Mouse (Mus musculus) hindbrain, embryonic 13.5 days (tissue): Measurements from ENCODE around the gene Ddb1. TPM values are rescaled to one million over a fixed set of nuclear protein-coding genes. Genes with fewer than 3 reads are reported as not detected.
A peak's percentile ranks its signal among the peaks of the same experiment; 100 is the strongest.

Experiments used
- ATAC-seq: fragments of 200-750 bp; cut with Nextera tagmentation; 2 replicates; pipeline ENCODE4 v1.8.0; 2017; ENCODE audit warnings: moderate TSS enrichment; ENCODE audit not compliant: low FRiP score
- H3K27ac ChIP-seq: fragments of 300-500 bp; sonication (generic); 2 replicates; pipeline ENCODE4 v1.5.1; 2015; ENCODE audit warnings: inconsistent platforms, mild to moderate bottlenecking, moderate library complexity
- H3K27me3 ChIP-seq: fragments of 300-500 bp; sonication (generic); 2 replicates; pipeline ENCODE4 v1.6.1; 2015; ENCODE audit warnings: mild to moderate bottlenecking, inconsistent platforms
- H3K36me3 ChIP-seq: fragments of 300-500 bp; sonication (generic); 2 replicates; pipeline ENCODE4 v1.6.1; 2015; ENCODE audit warnings: mild to moderate bottlenecking, inconsistent platforms
- H3K4me1 ChIP-seq: fragments of 300-500 bp; sonication (generic); replicated peaks from 2 replicates; pipeline ENCODE4 v1.6.1; 2015; ENCODE audit warnings: inconsistent platforms
- H3K4me2 ChIP-seq: fragments of 300-500 bp; sonication (generic); 2 replicates; pipeline ENCODE4 v1.6.1; 2015; ENCODE audit warnings: inconsistent platforms, mild to moderate bottlenecking, moderate library complexity
- H3K4me3 ChIP-seq: fragments of 300-500 bp; sonication (generic); 2 replicates; pipeline ENCODE4 v1.5.1; 2015; ENCODE audit warnings: mild to moderate bottlenecking, inconsistent platforms
- H3K9ac ChIP-seq: fragments of 300-500 bp; sonication (generic); 2 replicates; pipeline ENCODE4 v1.6.1; 2015; ENCODE audit warnings: mild to moderate bottlenecking, inconsistent platforms
- H3K9me3 ChIP-seq: fragments of 300-500 bp; sonication (generic); 2 replicates; pipeline ENCODE4 v1.6.1; 2016; ENCODE audit warnings: inconsistent platforms
- whole genome bisulfite sequencing: fragments of 180-500 bp; shearing (Covaris S2); methylation state at CpG from one replicate; pipeline ENCODE4 v1.1.7; 2015; 5-methylcytosine and 5-hydroxymethylcytosine counted together
- polyA plus RNA-seq: library from polyadenylated mRNA; unstranded; fragments of >200 nt; fragmentation: Nextera tagmentation; extraction: Ambion mirVana; gene quantifications from 2 replicates; pipeline ENCODE4 v1.2.1, GENCODE M21; 2015

The Ddb1 gene
- polyA plus RNA-seq, 1 experiment from 2014 or later, result 242 TPM

- no peaks in the 10 kb centered on the region for H3K36me3 ChIP-seq
- no peaks in the 10 kb centered on the region for H3K4me1 ChIP-seq
- no peak overlapping the region for H3K27ac ChIP-seq
- H3K27me3 ChIP-seq, result 0 out of 2 replicates have a peak, but pooled peaks cover 9% of the 10 kb centered on the region
- H3K9ac ChIP-seq, result 0 out of 2 replicates have a peak overlapping the region, but pooled peaks have one; percentile 8
- H3K9me3 ChIP-seq, result no peaks in the 10 kb centered on the region
- no peak for ATAC-seq
- 49% methylated on average over 13 of the region's 13 CpGs for WGBS
- H3K4me2 ChIP-seq, result no peak overlapping the region
- H3K4me3 ChIP-seq, result no peak overlapping the region
Observed at GRCm38 (mm10) chr19:10640589-10641378, 35.7 kb downstream of the Ddb1 start.

- ATAC-seq, result no peak
- Histone ChIP-seq H3K4me3 (no peak overlapping the region), H3K36me3 (no peaks in the 10 kb centered on the region), H3K4me1 (no peaks in the 10 kb centered on the region), H3K4me2 (no peak overlapping the region), H3K9me3 (no peaks in the 10 kb centered on the region), H3K27me3 (no peaks in the 10 kb centered on the region), H3K27ac (no peak overlapping the region), H3K9ac (no peak overlapping the region)
- WGBS, result 87% methylated on average over 2 of the region's 2 CpGs
Observed at GRCm38 (mm10) chr19:10645616-10646015, 40.5 kb downstream of the Ddb1 start.

GRCm38 (mm10) chr19:10648156-10648555 is 43.0 kb downstream of the Ddb1 start:
- Histone ChIP-seq H3K36me3 (no peaks in the 10 kb centered on the region), H3K27ac (no peak overlapping the region), H3K4me2 (no peak overlapping the region), H3K9me3 (no peaks in the 10 kb centered on the region), H3K4me3 (no peak overlapping the region), H3K27me3 (no peaks in the 10 kb centered on the region), H3K9ac (no peak overlapping the region), H3K4me1 (no peaks in the 10 kb centered on the region)
- WGBS, result 77% methylated on average over 8 of the region's 8 CpGs
- ATAC-seq, result no peak

- no peaks in the 10 kb centered on the region for H3K36me3 ChIP-seq
- no peak for ATAC-seq
- no peaks in the 10 kb centered on the region for H3K9me3 ChIP-seq
- no peak overlapping the region for H3K9ac ChIP-seq
- no peaks in the 10 kb centered on the region for H3K4me1 ChIP-seq
- no peaks in the 10 kb centered on the region for H3K27me3 ChIP-seq
- 65% methylated on average over 3 of the region's 3 CpGs for WGBS
- H3K27ac ChIP-seq, result no peak overlapping the region
- H3K4me3 ChIP-seq, result no peak overlapping the region
- no peak overlapping the region for H3K4me2 ChIP-seq
Observed at GRCm38 (mm10) chr19:10656058-10656457, 50.9 kb downstream of the Ddb1 start.

GRCm38 (mm10) chr19:10657742-10658141 is 52.6 kb downstream of the Ddb1 start:
- H3K4me1 ChIP-seq, result no peaks in the 10 kb centered on the region
- H3K9me3 ChIP-seq, result no peaks in the 10 kb centered on the region
- no peak overlapping the region for H3K27ac ChIP-seq
- 92% methylated on average over 5 of the region's 5 CpGs for WGBS
- no peak for ATAC-seq
- no peak overlapping the region for H3K4me2 ChIP-seq
- H3K36me3 ChIP-seq, result no peaks in the 10 kb centered on the region
- H3K27me3 ChIP-seq, result no peaks in the 10 kb centered on the region
- no peak overlapping the region for H3K9ac ChIP-seq
- no peak overlapping the region for H3K4me3 ChIP-seq

- no peaks in the 10 kb centered on the region for H3K4me1 ChIP-seq
- H3K36me3 ChIP-seq, result no peaks in the 10 kb centered on the region
- no peak overlapping the region for H3K4me2 ChIP-seq
- H3K27ac ChIP-seq, result no peak overlapping the region
- no peak overlapping the region for H3K4me3 ChIP-seq
- no peaks in the 10 kb centered on the region for H3K9me3 ChIP-seq
- no peaks in the 10 kb centered on the region for H3K27me3 ChIP-seq
- H3K9ac ChIP-seq, result no peak overlapping the region
- WGBS, result 83% methylated on average over 2 of the region's 2 CpGs
- ATAC-seq, result no peak
Observed at GRCm38 (mm10) chr19:10658406-10658805, 53.3 kb downstream of the Ddb1 start.

- WGBS, result 74% methylated on average over 5 of the region's 5 CpGs
- ATAC-seq, result no peak
- Histone ChIP-seq H3K27ac (no peak overlapping the region), H3K9ac (no peak overlapping the region), H3K4me1 (no peaks in the 10 kb centered on the region), H3K9me3 (no peaks in the 10 kb centered on the region), H3K27me3 (0 out of 2 replicates have a peak, but pooled peaks cover 4% of the 10 kb centered on the region), H3K4me3 (no peak overlapping the region), H3K36me3 (no peaks in the 10 kb centered on the region), H3K4me2 (no peak overlapping the region)
Observed at GRCm38 (mm10) chr19:10661373-10661772, 56.2 kb downstream of the Ddb1 start.

- H3K4me1 ChIP-seq, result no peaks in the 10 kb centered on the region
- no peak overlapping the region for H3K4me2 ChIP-seq
- no peaks in the 10 kb centered on the region for H3K9me3 ChIP-seq
- H3K4me3 ChIP-seq, result no peak overlapping the region
- H3K9ac ChIP-seq, result no peak overlapping the region
- H3K36me3 ChIP-seq, result no peaks in the 10 kb centered on the region
- no peak overlapping the region for H3K27ac ChIP-seq
- ATAC-seq, result no peak
- H3K27me3 ChIP-seq, result 0 out of 2 replicates have a peak, but pooled peaks cover 4% of the 10 kb centered on the region
- 85% methylated on average over 2 of the region's 2 CpGs for WGBS
Observed at GRCm38 (mm10) chr19:10661919-10662318, 56.8 kb downstream of the Ddb1 start.

GRCm38 (mm10) chr19:10662665-10663064 is 57.5 kb downstream of the Ddb1 start:
- no peak for ATAC-seq
- Histone ChIP-seq H3K4me2 (no peak overlapping the region), H3K4me3 (no peak overlapping the region), H3K9ac (no peak overlapping the region), H3K9me3 (no peaks in the 10 kb centered on the region), H3K4me1 (no peaks in the 10 kb centered on the region), H3K27ac (no peak overlapping the region), H3K27me3 (0 out of 2 replicates have a peak, but pooled peaks cover 4% of the 10 kb centered on the region), H3K36me3 (no peaks in the 10 kb centered on the region)
- 79% methylated on average over 3 of the region's 3 CpGs for WGBS

GRCm38 (mm10) chr19:10665093-10665492 is 60.0 kb downstream of the Ddb1 start:
- no peak overlapping the region for H3K4me2 ChIP-seq
- ATAC-seq, result 0 out of 2 replicates have a peak, but pooled peaks have one; percentile 19
- H3K9me3 ChIP-seq, result no peaks in the 10 kb centered on the region
- no peak overlapping the region for H3K9ac ChIP-seq
- WGBS, result 63% methylated on average over 3 of the region's 3 CpGs
- no peaks in the 10 kb centered on the region for H3K4me1 ChIP-seq
- no peaks in the 10 kb centered on the region for H3K36me3 ChIP-seq
- no peak overlapping the region for H3K4me3 ChIP-seq
- H3K27ac ChIP-seq, result no peak overlapping the region
- H3K27me3 ChIP-seq, result 0 out of 2 replicates have a peak, but pooled peaks cover 4% of the 10 kb centered on the region

GRCm38 (mm10) chr19:10665499-10665898 is 60.4 kb downstream of the Ddb1 start:
- H3K4me3 ChIP-seq, result no peak overlapping the region
- H3K27me3 ChIP-seq, result 0 out of 2 replicates have a peak, but pooled peaks cover 4% of the 10 kb centered on the region
- peak; percentile 73 for ATAC-seq
- no peak overlapping the region for H3K27ac ChIP-seq
- H3K36me3 ChIP-seq, result no peaks in the 10 kb centered on the region
- WGBS, result 15% methylated on average over 2 of the region's 2 CpGs
- H3K9ac ChIP-seq, result no peak overlapping the region
- H3K9me3 ChIP-seq, result no peaks in the 10 kb centered on the region
- no peaks in the 10 kb centered on the region for H3K4me1 ChIP-seq
- H3K4me2 ChIP-seq, result no peak overlapping the region

- H3K9me3 ChIP-seq, result no peaks in the 10 kb centered on the region
- no peak overlapping the region for H3K9ac ChIP-seq
- no peak for ATAC-seq
- no peak overlapping the region for H3K4me2 ChIP-seq
- no peaks in the 10 kb centered on the region for H3K36me3 ChIP-seq
- no peak overlapping the region for H3K4me3 ChIP-seq
- no peaks in the 10 kb centered on the region for H3K27me3 ChIP-seq
- 88% methylated on average over 4 of the region's 4 CpGs for WGBS
- H3K4me1 ChIP-seq, result no peaks in the 10 kb centered on the region
- H3K27ac ChIP-seq, result no peak overlapping the region
Observed at GRCm38 (mm10) chr19:10671319-10671718, 66.2 kb downstream of the Ddb1 start.

- Histone ChIP-seq H3K9me3 (no peaks in the 10 kb centered on the region), H3K9ac (no peak overlapping the region), H3K36me3 (no peaks in the 10 kb centered on the region), H3K4me3 (no peak overlapping the region), H3K27ac (no peak overlapping the region), H3K4me2 (no peak overlapping the region), H3K4me1 (no peaks in the 10 kb centered on the region), H3K27me3 (no peaks in the 10 kb centered on the region)
- ATAC-seq, result no peak
- 66% methylated on average over 9 of the region's 9 CpGs for WGBS
Observed at GRCm38 (mm10) chr19:10671854-10672417, 66.8 kb downstream of the Ddb1 start.
